Mouse (Mus musculus) telencephalon, adult 2 months (tissue): Measurements from ENCODE around the gene Cblb.

ENCODE experiments used
- DNase-seq: peaks from one replicate; pipeline ENCODE4 v3.0.0-alpha.2; 2011; ENCODE audit warnings: low read depth, low spot score

Cblb gene

GRCm38 (mm10) chr16:52031091-52031689, at the start of gene Cblb:
Gene Cblb, plus strand, starts transcription at chr16:52031225.
- peak; percentile 96 for DNase-seq

DNA sequence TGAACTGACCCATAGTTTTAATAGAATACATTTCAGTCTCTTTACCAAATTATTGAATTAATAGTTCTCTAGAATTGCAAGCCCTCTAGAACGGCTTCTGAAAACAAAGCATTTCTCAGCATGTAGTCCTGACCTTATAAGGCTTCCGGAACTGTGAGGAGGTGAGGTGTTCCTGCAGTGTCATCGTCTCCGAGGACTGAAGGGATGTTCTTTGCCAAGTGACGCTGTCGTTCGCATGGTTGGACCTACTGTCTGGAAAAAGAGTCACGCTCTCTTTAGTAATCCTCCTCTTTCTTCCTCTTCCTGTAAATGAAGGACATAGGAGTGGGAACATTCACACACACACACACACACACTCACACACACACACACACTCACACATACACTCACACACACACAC, 45.6 kb upstream of the Cblb start:
- DNase-seq: no peak

DNA sequence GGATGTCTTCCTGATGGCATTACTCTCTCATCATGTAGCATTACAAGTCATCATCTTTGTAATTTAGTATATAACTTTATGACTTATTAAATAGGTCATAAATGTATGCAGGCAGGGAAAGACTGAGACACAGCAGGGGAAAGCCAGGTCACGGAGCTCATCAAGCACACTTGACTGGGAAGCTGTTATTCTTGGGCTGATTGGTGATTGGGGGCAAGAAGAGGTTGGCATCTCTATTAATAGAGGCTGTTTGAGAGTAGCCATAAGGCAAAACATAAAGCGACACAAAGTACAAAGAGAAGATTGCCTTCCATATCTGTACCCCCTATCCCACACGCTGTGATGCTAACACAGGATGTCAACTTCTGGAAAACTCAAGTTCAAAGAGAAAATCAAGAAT, 44.8 kb upstream of the Cblb start:
- DNase-seq: no peak

DNA sequence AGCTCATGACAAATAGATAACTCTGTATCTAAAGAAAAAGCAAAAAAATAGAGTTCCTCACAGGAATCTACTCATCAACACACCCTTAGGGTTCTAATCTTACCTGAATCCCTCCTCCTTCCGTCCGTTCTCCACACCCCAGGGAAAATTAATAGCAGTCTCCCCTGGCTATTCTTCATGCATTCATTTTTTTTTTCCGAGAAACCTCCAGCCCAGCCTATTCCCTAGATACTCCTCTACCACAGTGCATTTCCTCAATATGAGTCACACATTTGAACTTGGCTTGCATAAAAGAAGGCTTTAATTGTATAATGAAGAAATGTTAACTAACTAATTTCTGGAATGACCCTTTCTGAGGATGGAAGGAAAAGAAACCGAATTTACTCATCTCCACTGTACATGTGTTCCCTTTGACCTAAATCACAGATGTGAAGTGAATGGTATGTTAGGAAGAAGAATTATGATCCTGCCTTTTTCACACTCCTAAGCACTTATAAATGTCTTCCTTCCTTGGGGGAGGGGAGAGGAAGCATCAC, 43.9 kb upstream of the Cblb start:
- no peak for DNase-seq

DNA sequence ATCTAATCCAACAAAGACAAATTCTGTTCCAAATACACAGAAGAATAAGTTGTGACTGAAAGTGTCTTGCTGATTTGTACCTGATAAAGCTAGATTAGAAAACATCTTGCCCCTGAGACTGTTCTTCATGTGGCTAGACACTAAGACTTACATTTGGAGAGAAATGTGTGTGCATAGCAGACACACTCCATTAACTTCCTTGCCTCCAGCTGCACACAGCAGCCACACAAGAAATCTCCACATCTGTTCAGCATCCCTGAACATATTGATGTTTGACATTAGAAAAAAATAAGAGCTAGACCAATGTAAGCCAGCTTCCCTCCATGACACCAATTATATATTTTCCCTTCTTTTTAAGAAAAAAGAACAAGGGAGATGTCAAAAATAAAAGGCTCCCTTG, 43.0 kb upstream of the Cblb start:
- DNase-seq: no peak

DNA sequence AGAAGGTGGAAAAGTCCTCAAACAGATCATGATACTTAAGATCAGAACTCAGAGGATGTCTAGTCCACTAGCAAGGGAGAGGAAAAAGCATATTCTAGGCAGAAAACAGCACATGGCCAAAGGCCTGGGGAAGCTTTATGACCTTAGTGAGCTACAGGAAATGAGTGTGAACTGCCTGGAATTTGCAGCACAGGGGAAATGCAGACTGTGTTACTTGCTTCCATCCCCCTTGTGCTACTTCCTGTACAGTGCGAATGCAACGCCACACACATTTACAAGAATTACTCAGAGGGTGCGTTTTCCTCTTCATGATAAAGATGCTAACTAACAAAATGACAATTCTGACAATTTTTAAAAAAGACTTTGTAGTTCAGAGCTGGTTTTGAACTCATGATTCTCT, 41.8 kb upstream of the Cblb start:
- DNase-seq: no peak

- no peak for DNase-seq
These were observed 31.0 kb upstream of the Cblb start for GRCm38 (mm10) chr16:52000043-52000442.

DNA sequence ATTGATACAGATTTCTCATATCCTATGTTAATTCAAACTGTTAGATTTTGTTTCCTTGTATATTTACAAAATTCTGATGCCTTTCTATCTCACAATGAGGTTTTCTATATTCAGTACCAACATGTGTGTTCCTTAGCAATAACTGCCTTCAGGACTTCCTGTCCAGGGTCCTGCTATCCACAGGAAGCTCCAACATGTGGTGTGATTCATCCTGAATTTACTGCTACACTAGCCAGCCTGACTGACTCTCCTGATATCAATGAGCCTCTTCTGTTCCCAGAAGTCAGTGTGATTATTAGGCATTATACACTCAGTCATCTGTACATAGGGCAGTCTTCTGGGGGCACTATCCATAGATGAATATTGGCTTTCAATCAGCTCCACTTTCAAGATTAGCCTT, 30.2 kb upstream of the Cblb start:
- no peak for DNase-seq

- DNase-seq: no peak
These were observed 24.0 kb upstream of the Cblb start for GRCm38 (mm10) chr16:52007006-52007405.

DNA sequence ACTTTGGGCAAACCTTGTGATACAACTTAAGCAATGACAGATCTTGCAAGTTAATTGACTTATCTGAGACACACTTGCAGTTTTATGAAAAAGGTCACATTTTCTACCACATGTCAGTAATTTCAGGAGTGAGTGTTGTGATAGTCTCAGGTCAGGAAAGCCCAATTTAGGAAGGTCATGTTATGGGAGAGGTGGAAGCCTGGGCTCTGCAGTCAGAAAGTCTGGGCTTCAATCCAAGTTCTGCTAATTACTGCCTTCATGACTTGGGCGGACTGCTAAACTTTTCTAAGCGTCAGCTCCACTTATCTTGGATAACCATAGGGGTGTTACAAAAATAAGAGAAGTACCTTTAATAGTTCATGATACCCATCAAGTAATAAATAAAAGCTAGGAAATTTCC, 22.6 kb upstream of the Cblb start:
- DNase-seq: no peak

GRCm38 (mm10) chr16:52009421-52009820, 21.6 kb upstream of the Cblb start:
- no peak for DNase-seq

- DNase-seq: no peak
These were observed 18.0 kb upstream of the Cblb start for GRCm38 (mm10) chr16:52012984-52013383.

DNA sequence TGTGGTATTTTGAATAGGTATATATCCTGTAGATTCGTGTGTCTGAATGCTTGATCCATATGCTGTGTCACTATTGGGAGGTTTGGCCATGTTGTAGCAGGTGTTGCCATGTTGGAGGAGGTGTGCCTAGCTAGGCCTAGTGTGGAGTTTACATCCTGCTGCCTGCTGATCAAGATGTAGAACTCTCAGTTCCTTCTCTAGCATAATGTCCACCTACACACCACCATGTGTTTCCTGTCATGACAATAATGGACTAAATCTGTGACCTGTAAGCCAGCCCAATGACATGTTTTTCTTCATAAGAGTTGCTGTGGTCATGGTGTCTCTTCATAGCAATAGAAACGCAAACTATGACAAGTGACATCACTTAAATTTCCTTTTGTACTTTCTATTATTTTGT, 17.2 kb upstream of the Cblb start:
- DNase-seq: no peak

GRCm38 (mm10) chr16:52023417-52023816, 7.6 kb upstream of the Cblb start:
- no peak for DNase-seq

GRCm38 (mm10) chr16:52027326-52027725, 3.7 kb upstream of the Cblb start:
- DNase-seq: no peak

GRCm38 (mm10) chr16:52029001-52029400, 2.0 kb upstream of the Cblb start:
- no peak for DNase-seq

GRCm38 (mm10) chr16:52031712-52032251, 757 bp downstream of the Cblb start:
- DNase-seq: no peak

DNA sequence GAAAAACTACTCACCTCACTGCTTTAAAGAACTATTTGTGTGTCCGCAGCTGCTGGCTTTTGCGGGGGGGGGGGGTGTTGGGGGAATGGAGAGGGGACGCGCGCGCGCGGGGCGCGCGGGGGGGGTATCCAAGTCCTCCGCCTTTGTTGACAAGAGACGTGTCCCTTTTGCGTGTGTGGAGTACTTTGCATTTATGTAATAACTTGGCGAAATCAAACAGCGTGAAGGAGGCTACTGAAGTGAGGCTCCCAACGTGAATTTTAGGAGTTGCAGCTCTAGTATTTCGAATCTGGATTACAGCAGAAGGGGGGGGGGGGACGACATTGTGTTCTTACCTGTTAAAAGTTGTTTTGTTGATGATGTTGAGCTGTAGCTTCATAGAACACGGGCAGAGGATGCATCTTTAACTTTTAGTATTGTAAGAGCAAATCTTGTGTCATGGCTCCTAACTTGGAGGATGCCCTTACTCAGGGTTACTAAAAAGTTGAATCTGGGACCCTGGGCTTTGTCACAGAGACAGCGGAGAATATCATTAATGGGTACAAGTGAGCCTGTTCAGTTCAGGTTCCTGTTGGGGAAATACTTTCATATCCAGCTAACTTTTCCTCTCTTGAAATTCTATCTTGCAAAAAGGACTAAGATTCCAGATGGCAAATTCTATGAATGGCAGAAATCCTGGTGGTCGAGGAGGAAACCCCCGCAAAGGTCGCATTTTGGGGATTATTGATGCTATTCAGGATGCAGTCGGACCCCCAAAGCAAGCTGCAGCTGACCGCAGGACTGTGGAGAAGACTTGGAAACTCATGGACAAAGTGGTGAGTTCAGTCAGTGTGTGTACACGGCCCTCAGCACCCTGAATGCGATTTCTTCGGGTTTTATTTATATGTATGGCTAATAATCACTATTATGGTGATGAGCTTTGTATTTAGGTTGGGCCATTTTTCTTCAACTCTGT, 1.6 kb downstream of the Cblb start:
- no peak for DNase-seq

GRCm38 (mm10) chr16:52033381-52034315, 2.6 kb downstream of the Cblb start:
- DNase-seq: no peak

DNA sequence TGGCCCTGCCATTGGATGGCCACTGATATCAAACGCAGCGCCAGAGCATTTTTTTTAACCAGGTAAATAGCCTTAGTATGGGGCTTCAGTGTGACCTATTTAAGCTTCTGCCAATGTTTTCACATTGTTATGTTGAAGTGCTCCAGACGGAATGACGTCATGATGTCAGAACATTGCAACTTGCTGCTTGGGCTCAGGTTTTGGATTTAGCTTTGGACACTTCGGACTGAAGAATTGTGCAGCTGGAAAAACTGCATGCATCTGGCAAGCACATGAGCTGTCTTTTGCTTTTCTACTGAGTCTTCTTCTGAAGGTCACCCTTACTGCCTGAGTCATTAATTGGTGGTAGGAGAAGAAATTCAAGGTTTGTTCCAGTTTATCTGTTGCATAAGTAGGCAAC, 3.3 kb downstream of the Cblb start:
- no peak for DNase-seq

DNA sequence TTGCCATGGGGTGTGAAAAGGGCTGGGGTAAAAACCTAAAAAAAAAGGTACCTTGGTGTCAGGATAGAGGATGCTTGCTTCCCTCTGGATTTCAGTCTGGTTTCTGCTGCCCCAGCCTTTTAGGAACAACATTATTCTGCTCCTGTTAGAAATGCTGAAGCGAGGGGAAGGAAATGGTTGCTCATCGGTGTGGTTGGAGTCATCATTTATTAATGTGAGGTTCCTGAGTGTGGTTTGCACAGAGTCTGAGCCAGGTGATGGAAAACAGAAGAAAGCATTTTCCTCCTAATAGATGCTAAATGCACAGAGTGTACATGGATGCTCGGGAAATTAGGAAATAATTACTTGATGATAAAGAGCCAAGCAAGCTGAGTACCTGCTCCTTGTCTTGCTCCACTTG, 5.3 kb downstream of the Cblb start:
- no peak for DNase-seq

GRCm38 (mm10) chr16:52038283-52038682, 7.3 kb downstream of the Cblb start:
- no peak for DNase-seq
